Mouse (Mus musculus): ENCODE data around the gene Mog. TPM values are rescaled to one million over a fixed set of nuclear protein-coding genes. Genes with fewer than 3 reads are reported as not detected.

Mog gene
- polyA plus RNA-seq, 1 experiment from 2014 or later = 0.25 TPM

- no peaks in the 10 kb centered on the region for H3K27me3 ChIP-seq (ENCODE audit: control insufficient read depth, insufficient read depth, low read length)
- no peaks in the 10 kb centered on the region for H3K4me1 ChIP-seq (ENCODE audit: control insufficient read depth, insufficient read depth, low read length)
- peaks cover 10% of the 10 kb centered on the region for H3K36me3 ChIP-seq (ENCODE audit: control insufficient read depth, insufficient read depth, low read length)
- no peak overlapping the region for H3K9ac ChIP-seq (ENCODE audit: low read length)
- no peak overlapping the region for H3K27ac ChIP-seq (replicated peaks; ENCODE audit: low read depth, low read length)
- H3K9me3 ChIP-seq (ENCODE audit: control insufficient read depth, low read length) = no peaks in the 10 kb centered on the region
- no peak for DNase-seq (ENCODE audit: low spot score)
- 91% methylated on average over 10 of the region's 10 CpGs for WGBS
- no peak overlapping the region for H3K4me2 ChIP-seq (ENCODE audit: low read depth, severe bottlenecking)
- H3K4me3 ChIP-seq (ENCODE audit: low read depth, low read length) = no peak overlapping the region
- no peak for ATAC-seq (ENCODE audit: insufficient number of reproducible peaks, low FRiP score, low TSS enrichment, low read depth)
Observed at GRCm38 (mm10) chr17:37062101-37062641, 39.0 kb upstream of the Mog start.

- no peak overlapping the region for H3K27ac ChIP-seq (replicated peaks; ENCODE audit: low read depth, low read length)
- no peaks in the 10 kb centered on the region for H3K27me3 ChIP-seq (ENCODE audit: control insufficient read depth, insufficient read depth, low read length)
- ATAC-seq (ENCODE audit: insufficient number of reproducible peaks, low FRiP score, low TSS enrichment, low read depth) = no peak
- H3K4me2 ChIP-seq (ENCODE audit: low read depth, severe bottlenecking) = no peak overlapping the region
- H3K9ac ChIP-seq (ENCODE audit: low read length) = no peak overlapping the region
- no peak for DNase-seq (ENCODE audit: low spot score)
- peaks cover 10% of the 10 kb centered on the region for H3K36me3 ChIP-seq (ENCODE audit: control insufficient read depth, insufficient read depth, low read length)
- no peaks in the 10 kb centered on the region for H3K9me3 ChIP-seq (ENCODE audit: control insufficient read depth, low read length)
- H3K4me3 ChIP-seq (ENCODE audit: low read depth, low read length) = no peak overlapping the region
- H3K4me1 ChIP-seq (ENCODE audit: control insufficient read depth, insufficient read depth, low read length) = no peaks in the 10 kb centered on the region
- WGBS = 90% methylated on average over 3 of the region's 3 CpGs
Observed at GRCm38 (mm10) chr17:37061435-37061834, 38.2 kb upstream of the Mog start.

GRCm38 (mm10) chr17:37056957-37057356, 33.8 kb upstream of the Mog start:
- Histone ChIP-seq H3K9me3 (ENCODE audit: control insufficient read depth, low read length) (no peaks in the 10 kb centered on the region), H3K4me3 (ENCODE audit: low read depth, low read length) (no peak overlapping the region), H3K27ac (replicated peaks; ENCODE audit: low read depth, low read length) (no peak overlapping the region), H3K4me2 (ENCODE audit: low read depth, severe bottlenecking) (no peak overlapping the region), H3K36me3 (ENCODE audit: control insufficient read depth, insufficient read depth, low read length) (peaks cover 8% of the 10 kb centered on the region), H3K4me1 (ENCODE audit: control insufficient read depth, insufficient read depth, low read length) (no peaks in the 10 kb centered on the region), H3K27me3 (ENCODE audit: control insufficient read depth, insufficient read depth, low read length) (no peaks in the 10 kb centered on the region), H3K9ac (ENCODE audit: low read length) (no peak overlapping the region)
- WGBS = 95% methylated on average over 6 of the region's 6 CpGs
- DNase-seq (ENCODE audit: low spot score) (no peak), ATAC-seq (ENCODE audit: insufficient number of reproducible peaks, low FRiP score, low TSS enrichment, low read depth) (no peak)

- Histone ChIP-seq H3K9me3 (ENCODE audit: control insufficient read depth, low read length) (no peaks in the 10 kb centered on the region), H3K4me1 (ENCODE audit: control insufficient read depth, insufficient read depth, low read length) (peaks cover 13% of the 10 kb centered on the region), H3K36me3 (ENCODE audit: control insufficient read depth, insufficient read depth, low read length) (peaks cover 5% of the 10 kb centered on the region), H3K27me3 (ENCODE audit: control insufficient read depth, insufficient read depth, low read length) (peaks cover 4% of the 10 kb centered on the region; the same call in 1 of the 2 replicates), H3K27ac (replicated peaks; ENCODE audit: low read depth, low read length) (no peak overlapping the region), H3K4me2 (ENCODE audit: low read depth, severe bottlenecking) (no peak overlapping the region), H3K9ac (ENCODE audit: low read length) (no peak overlapping the region), H3K4me3 (ENCODE audit: low read depth, low read length) (no peak overlapping the region; the same call in 1 of the 2 replicates)
- WGBS = 51% methylated on average over 4 of the region's 4 CpGs
- ATAC-seq (ENCODE audit: insufficient number of reproducible peaks, low FRiP score, low TSS enrichment, low read depth) = no peak
- no peak for DNase-seq (ENCODE audit: low spot score)
Observed at GRCm38 (mm10) chr17:37051745-37052144, 28.5 kb upstream of the Mog start.

DNA sequence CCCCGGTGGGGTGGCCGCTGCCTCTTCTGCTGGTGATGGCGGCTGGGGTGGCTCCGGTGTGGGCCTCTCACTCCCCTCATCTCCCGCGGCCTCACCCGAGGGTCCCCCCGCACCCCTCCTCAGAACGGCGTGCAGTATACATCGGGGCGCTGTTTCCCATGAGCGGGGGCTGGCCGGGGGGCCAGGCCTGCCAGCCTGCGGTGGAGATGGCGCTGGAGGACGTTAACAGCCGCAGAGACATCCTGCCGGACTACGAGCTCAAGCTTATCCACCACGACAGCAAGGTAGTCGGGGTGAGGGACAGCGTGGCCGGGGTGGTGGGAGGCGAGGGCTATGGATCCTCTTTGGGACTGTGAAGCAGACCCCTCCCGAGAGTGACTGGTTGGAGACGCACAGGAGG, 27.7 kb upstream of the Mog start:
- 3% methylated on average over 26 of the region's 27 CpGs for WGBS

GRCm38 (mm10) chr17:37050399-37050798, 27.2 kb upstream of the Mog start:
- WGBS = 0% methylated on average over 22 of the region's 22 CpGs
- H3K27ac ChIP-seq (replicated peaks; ENCODE audit: low read depth, low read length) = no peak overlapping the region
- H3K4me3 ChIP-seq (ENCODE audit: low read depth, low read length) = peak overlapping the region; percentile 64
- peaks cover 4% of the 10 kb centered on the region; the same call in 1 of the 2 replicates for H3K27me3 ChIP-seq (ENCODE audit: control insufficient read depth, insufficient read depth, low read length)
- no peaks in the 10 kb centered on the region; the same call in none of the 2 replicates for H3K36me3 ChIP-seq (ENCODE audit: control insufficient read depth, insufficient read depth, low read length)
- peak; percentile 89 for DNase-seq (ENCODE audit: low spot score)
- H3K4me2 ChIP-seq (ENCODE audit: low read depth, severe bottlenecking) = peak overlapping the region; percentile 94
- H3K9me3 ChIP-seq (ENCODE audit: control insufficient read depth, low read length) = no peaks in the 10 kb centered on the region
- peak overlapping the region; percentile 63 for H3K9ac ChIP-seq (ENCODE audit: low read length)
- peaks cover 13% of the 10 kb centered on the region for H3K4me1 ChIP-seq (ENCODE audit: control insufficient read depth, insufficient read depth, low read length)
- peak; percentile 41 for ATAC-seq (ENCODE audit: insufficient number of reproducible peaks, low FRiP score, low TSS enrichment, low read depth)

More for the DNA sequence above, 27.7 kb upstream of the Mog start:
- Histone ChIP-seq H3K27ac (replicated peaks; ENCODE audit: low read depth, low read length) (no peak overlapping the region), H3K4me2 (ENCODE audit: low read depth, severe bottlenecking) (peak overlapping the region; percentile 94), H3K4me3 (ENCODE audit: low read depth, low read length) (peak overlapping the region; percentile 64), H3K27me3 (ENCODE audit: control insufficient read depth, insufficient read depth, low read length) (peaks cover 4% of the 10 kb centered on the region; the same call in 1 of the 2 replicates), H3K9ac (ENCODE audit: low read length) (peak overlapping the region; percentile 63), H3K36me3 (ENCODE audit: control insufficient read depth, insufficient read depth, low read length) (peaks cover 2% of the 10 kb centered on the region), H3K4me1 (ENCODE audit: control insufficient read depth, insufficient read depth, low read length) (peaks cover 13% of the 10 kb centered on the region), H3K9me3 (ENCODE audit: control insufficient read depth, low read length) (no peaks in the 10 kb centered on the region)
- ATAC-seq (ENCODE audit: insufficient number of reproducible peaks, low FRiP score, low TSS enrichment, low read depth) = peak; percentile 3; the same call in 1 of the 2 replicates
- DNase-seq (ENCODE audit: low spot score) = peak; percentile 50

DNA sequence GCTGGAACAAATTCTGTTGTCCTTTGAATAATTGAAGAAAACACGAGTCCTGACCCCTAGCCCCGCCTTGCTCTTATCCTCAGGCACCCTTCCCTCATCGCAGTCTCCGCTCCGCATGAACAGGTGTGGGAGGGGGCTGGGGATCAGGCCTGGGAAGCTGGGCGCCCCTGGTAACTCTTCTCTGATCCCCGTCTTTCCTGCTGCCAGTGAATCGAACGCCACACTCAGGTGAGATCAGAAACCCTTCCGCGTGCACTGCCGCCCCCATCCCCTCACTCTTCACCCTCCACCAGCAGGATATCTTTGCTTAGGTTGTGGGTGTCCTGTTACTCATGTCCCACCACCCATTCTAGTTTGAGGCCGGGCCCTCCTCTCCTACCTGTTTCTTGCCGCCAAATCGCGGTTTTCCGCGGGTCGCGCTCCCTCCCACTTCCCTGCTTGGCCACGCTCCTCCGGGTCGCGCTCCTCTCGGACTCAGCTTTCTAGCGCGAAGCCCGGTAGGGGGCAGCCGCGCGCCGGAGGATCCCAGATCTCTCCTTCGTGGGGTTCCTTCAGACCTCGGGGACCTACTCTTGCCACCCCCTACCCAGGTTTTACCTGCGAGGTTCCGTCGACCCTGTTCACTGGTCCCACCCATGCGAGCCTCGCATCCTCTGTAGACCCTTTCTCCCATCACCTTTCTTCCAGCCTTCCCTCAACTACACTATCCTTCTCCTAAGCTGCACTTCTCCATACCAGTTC, 26.5 kb upstream of the Mog start:
- Histone ChIP-seq H3K4me3 (ENCODE audit: low read depth, low read length) (peak overlapping the region; percentile 64), H3K27ac (replicated peaks; ENCODE audit: low read depth, low read length) (no peak overlapping the region), H3K9ac (ENCODE audit: low read length) (peak overlapping the region; percentile 22; the same call in 1 of the 2 replicates), H3K27me3 (ENCODE audit: control insufficient read depth, insufficient read depth, low read length) (peaks cover 4% of the 10 kb centered on the region; the same call in 1 of the 2 replicates), H3K4me2 (ENCODE audit: low read depth, severe bottlenecking) (peak overlapping the region; percentile 94), H3K4me1 (ENCODE audit: control insufficient read depth, insufficient read depth, low read length) (peaks cover 13% of the 10 kb centered on the region), H3K36me3 (ENCODE audit: control insufficient read depth, insufficient read depth, low read length) (no peaks in the 10 kb centered on the region; the same call in 1 of the 2 replicates), H3K9me3 (ENCODE audit: control insufficient read depth, low read length) (no peaks in the 10 kb centered on the region)
- peak; percentile 82 for DNase-seq (ENCODE audit: low spot score)
- ATAC-seq (ENCODE audit: insufficient number of reproducible peaks, low FRiP score, low TSS enrichment, low read depth) = 0 out of 2 replicates have a peak, but pooled peaks have one; percentile 20
- WGBS = 3% methylated on average over 39 of the region's 39 CpGs

- ATAC-seq (ENCODE audit: insufficient number of reproducible peaks, low FRiP score, low TSS enrichment, low read depth) (no peak), DNase-seq (ENCODE audit: low spot score) (no peak)
- 65% methylated on average over 7 of the region's 7 CpGs for WGBS
- Histone ChIP-seq H3K9me3 (ENCODE audit: control insufficient read depth, low read length) (no peaks in the 10 kb centered on the region), H3K36me3 (ENCODE audit: control insufficient read depth, insufficient read depth, low read length) (no peaks in the 10 kb centered on the region), H3K4me2 (ENCODE audit: low read depth, severe bottlenecking) (no peak overlapping the region), H3K4me3 (ENCODE audit: low read depth, low read length) (no peak overlapping the region), H3K27ac (replicated peaks; ENCODE audit: low read depth, low read length) (no peak overlapping the region), H3K4me1 (ENCODE audit: control insufficient read depth, insufficient read depth, low read length) (peaks cover 13% of the 10 kb centered on the region), H3K9ac (ENCODE audit: low read length) (no peak overlapping the region), H3K27me3 (ENCODE audit: control insufficient read depth, insufficient read depth, low read length) (peaks cover 4% of the 10 kb centered on the region; the same call in 1 of the 2 replicates)
Observed at GRCm38 (mm10) chr17:37048383-37048782, 25.2 kb upstream of the Mog start.
